Mouse (Mus musculus): ENCODE measurements around the gene Cacna1e.
A peak's percentile ranks its signal among the peaks of the same experiment; 100 is the strongest.

The Cacna1e gene

DNA sequence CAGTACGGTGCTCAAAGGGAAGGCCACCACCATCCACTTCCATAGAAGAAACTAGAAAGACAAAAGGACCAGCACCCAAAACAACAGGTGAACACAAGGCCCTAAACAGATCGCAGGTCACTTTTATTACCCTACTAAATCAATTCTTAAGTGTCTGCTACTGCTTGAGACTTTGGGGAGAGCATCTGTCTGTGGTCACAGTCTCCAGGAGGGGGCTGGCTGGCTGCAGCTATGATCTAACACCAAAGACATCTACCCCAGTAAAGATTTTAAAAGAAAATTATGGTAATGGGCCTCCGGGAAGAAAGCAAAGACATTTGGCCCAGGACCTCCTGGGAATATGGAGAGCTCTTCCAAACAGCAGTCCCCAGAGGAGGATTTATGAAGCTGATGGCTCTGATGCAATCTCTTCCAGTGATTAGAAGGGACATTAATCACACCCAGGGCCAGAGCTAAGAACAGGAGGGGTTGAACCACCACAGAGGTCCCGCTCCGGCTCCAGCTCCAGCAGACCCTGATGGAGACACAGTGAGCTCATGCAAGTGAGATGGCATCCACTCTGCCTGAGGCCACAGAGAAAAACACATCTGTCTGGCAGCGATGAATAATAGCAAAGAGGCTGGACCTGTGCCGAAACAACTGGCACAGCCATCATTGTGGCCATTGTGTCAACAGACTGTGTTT is 178.3 kb downstream of the Cacna1e start:
- DNase-seq = peak in 1 of 2 experiments; percentile 15

DNA sequence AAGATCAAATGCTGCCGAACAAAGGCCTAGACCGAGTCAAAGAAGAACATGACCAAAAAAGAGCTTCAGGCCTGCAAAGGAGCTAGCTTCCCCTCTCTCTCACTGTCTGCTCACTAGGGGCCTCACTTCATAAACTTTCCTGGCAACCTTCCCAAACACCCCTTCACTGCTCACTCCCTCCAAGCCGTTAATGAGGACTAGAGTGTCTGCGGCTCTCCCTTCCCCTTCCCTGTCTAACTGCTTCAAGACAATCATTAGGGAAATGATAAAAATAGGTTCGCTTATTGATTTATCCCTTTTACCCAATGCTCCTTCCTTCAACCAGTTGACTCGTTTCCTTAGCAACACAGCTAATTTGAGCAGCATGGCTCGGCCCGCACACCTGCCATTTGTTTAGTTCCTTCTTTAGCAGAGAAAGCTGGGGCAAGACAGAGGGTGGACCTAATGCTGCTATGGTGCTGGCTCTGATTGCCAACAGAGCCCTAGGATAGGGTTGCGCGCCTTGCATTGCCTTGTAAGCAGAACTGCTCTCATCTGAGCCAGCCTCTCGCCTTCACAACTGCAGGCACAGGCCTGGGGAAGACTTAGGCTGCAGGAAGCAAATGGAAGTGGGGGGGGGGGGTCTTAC is 179.6 kb downstream of the Cacna1e start:
- DNase-seq = no peak

DNA sequence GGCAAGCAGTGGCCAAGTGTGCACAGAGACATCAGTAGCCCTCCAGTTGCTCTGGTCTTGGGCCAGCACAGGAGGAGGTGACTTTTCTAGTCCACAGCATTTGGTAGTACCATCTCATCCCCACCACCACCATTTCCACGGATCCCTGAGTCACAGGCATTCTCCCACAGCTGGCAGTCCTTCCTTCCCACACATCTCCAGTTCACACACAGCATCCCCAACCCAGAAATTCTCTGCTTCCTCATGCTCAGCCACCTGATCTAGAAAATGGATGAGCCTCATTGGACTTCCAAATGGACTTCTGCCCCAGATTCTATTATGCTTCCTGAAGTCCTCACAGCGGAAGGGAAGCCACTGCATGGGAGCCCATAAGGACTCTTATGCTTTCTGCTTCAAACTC is 181.7 kb downstream of the Cacna1e start:
- DNase-seq = no peak

DNA sequence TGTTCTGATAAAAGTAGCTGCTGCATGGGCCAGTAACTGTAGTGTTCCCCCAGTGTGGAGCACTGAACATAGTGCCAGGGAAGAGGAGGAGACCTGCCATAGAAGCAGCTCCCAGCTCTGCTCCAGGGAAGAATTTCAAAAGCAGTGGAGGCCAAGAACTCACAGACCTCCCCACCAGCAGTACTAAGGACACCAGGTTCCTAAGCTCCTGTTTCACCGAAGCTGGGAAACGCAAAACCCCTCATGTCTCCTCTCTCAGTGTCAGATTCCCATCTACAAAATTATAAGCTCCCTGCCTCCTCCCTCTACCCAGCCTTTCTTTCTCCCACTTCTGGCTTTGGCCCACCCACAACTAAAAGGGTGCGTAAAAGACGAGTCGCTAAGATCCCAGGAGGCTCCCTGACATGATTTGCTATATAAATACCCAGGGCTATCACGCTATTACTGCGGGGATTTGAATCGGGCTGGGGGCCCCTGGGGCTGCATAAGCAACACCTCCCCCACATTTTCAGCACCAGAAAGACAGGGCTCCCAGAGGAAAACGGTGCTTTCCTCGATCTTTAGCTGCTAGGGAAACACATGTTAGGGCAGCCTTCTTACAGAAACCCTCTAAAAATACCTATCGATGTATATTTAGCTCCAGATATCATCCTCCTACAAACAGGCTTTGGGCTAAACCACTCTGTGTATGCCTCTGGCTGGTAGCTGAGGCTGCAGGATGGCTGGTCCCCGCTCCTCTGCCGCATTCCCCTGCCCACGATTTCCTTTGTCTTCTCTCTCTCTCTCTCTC is 195.2 kb downstream of the Cacna1e start:
- DNase-seq = no peak

DNA sequence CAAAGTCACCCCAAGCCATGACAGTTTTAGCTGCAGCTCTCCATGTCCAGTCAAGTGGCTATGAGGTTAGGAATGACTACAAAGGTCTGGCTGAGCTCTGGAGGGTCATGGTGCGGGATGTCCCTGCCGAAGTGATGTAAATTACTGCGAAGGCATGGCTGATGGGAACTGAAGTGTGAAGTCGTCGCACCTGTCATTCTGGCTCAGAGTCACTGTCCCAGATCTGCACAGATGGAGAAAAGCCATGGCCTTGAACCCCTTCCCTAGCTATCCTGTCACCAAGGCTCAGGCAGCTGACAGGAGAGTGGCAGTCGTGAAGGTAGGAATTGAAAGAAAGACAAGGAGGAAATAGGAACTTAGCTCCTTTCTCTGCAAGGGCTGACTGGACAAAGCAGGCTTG is 197.4 kb downstream of the Cacna1e start:
- DNase-seq = no peak

DNA sequence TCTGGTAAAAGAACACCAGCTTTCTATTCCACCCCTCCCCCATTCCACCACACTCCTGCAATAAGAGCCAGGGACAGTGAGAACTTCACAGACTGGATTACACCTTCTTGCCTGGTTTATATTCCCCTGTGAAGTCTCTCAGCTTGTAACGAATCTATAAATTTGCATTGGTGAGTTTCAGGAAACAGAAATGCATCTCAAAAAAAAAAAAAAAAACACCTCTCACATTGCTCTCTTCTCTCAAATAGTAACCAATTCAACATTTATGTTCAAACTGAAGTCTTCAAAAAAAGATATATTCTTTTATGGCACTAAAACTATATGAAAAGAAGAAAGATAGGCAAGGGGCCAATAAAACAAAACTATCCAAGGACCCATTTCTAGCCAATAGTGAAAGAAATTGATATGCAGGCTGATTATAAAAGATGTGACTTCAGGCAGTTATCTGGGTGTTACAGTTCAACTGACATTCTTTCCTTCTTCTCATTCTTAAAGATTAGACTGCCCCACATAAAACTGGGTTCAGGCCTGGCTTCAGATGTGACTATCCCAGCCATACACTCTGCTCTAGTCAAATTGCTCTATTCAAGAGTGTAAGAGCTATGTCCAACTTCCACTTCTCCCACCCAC is 200.7 kb downstream of the Cacna1e start:
- no peak for DNase-seq

DNA sequence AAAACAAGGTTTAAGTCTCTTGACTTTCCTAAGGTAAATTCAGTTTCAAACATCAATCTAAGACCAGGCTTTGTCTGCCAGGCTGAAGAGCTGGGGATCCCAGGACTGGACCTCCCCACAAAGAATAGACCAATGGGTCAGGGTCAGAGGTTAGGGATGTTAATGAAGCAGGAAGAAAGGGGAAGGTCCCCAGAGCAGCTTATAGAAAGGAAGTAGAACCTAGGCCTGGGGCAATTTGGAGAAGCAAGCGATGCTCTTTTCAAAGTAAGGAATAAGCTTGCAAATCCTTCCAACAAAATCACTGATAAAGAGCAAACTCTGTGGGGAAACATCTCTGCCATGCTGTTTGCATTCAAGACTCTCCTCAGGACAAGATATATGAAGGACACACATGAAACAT is 205.3 kb downstream of the Cacna1e start:
- DNase-seq = no peak

DNA sequence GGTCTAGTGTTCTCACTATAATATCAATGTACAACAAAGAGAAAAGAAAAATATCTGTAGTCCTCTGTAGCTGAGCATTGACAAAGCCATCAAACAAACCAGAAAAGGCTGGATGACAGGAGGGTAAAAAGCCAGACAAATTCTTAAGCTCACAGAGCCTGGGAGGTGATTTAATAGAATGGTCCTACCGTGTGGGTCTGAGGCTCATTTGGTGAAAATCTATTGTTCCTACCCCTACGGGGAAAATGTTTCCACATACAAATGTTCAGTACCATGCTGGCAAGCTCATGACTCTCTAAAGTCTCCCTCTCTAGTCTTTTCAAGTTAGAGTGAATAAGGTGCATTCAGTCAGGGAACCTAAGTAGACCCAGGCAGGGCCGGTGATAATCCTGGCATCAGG is 206.2 kb downstream of the Cacna1e start:
- DNase-seq = no peak

DNA sequence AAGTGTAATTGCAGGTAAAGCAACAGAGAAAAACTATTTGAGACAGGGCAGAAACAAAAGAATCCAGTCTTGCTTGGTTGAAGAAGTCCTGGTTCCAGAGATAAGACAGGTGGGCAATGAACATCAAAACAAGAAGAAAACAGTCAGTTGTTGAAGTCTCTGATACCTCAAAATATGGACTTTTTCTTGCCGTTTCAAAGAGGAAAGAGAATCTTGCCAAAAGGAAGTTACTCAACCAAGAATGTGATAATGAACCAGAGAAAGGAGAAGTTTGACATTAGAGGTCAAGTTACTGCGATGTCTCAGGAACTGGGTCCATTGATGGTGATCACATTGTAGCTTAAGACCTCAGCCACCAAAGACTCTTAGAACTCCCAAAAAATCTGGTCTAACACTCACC is 206.6 kb downstream of the Cacna1e start:
- no peak for DNase-seq

DNA sequence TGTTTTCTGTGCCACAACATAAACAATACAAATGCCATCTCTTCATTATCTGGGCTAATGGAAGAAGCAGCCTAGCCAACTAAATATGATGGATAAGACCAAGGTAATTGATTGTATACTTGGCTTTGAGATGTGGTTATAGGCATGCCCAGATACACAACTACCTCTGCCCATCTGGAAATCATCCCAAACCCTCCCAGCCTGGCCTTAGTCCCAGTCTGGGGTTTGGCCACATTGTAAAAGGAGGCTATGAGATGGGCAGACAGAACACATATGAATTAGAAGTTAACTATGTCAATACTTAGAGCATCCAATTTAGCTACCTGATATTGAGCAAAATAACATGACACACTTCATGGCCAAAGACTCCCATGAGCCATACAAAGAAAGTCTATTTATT is 220.6 kb downstream of the Cacna1e start:
- no peak for DNase-seq

DNA sequence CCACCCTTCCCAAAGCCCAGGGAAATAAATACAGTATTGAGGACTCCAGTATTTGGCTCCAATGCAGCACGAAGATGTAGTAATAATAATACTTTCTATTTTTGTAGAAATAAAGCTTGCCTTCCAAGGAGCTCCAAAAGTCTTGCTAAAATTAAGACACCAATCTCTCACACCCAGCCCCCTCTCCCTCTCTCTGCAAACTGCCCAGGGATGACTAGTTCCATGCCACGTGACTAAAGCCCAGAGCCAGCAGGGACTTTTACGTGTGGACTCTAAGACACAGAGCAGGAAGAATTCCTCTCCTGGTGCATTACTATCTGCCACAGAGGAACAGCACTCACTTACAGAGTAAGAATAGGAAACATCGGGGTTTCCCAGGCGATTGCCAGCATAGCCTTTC is 222.3 kb downstream of the Cacna1e start:
- DNase-seq = no peak

DNA sequence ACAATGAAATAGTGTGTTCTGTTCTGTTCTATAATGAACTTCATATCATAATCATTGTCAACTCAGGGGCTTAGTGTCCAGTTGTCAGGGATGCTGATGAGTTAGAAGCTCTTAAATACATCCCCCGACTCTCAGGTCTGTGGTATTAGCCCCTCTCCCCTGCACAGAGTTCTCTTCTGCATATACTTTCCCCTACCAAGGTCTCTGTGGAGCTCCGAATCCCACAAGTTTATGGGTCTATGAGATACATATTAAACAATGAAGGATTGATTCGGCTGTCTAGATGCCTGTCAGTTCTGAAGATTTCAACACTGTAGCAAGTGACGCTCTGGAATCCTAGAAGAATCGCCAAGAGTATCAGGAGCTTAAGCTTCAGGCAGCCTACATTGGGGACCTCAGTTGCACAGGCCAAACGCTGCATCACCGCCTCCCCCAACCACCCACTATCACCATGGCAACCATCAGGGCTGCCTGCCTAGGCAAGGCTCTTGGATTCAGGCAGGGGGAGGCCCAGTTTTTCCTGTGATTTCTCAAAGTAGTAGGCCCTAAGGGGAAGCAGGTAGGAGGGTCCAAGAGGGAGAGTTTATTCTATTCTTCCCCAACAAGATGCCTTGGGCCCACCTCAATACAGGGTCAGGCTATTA is 223.0 kb downstream of the Cacna1e start:
- peak; percentile 4 to 10 for DNase-seq

DNA sequence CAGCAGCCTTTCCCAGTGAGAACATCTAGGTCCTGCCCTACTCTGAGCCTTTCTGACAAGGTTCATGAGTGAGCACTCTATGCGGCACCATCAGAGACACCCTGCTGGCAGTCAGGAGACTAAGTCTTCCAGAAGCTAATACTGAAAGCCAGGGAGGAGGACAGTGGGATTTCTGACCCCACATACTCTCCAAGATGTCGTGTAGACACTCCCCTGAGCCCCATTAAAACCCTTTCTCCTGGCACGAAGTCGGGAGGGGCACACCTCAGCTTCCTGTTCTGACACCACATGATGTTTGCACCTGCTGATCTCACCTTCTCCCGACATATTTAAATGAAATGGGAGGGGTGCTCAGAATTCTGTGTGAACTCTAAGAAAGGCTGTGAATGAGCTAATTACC is 226.9 kb downstream of the Cacna1e start:
- DNase-seq = no peak

DNA sequence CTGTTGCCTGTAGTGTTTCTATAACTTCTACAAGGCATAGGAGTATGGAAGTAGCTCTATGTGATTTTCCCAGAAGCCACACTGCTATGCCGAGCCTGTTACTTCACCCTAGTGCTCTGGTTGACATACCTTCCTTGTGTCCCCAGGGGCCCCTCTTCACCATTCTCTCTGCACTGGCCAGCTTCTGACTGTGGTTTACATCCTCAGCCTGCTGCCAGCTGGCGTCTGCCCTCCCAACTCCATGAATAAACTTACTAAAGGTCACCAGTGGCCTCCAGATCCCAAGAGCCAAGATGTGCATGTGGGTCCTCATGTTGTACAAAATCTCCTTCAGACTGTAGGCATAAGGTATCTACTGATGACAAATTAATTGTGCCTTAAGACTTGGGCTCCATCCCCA is 230.3 kb downstream of the Cacna1e start:
- no peak for DNase-seq

DNA sequence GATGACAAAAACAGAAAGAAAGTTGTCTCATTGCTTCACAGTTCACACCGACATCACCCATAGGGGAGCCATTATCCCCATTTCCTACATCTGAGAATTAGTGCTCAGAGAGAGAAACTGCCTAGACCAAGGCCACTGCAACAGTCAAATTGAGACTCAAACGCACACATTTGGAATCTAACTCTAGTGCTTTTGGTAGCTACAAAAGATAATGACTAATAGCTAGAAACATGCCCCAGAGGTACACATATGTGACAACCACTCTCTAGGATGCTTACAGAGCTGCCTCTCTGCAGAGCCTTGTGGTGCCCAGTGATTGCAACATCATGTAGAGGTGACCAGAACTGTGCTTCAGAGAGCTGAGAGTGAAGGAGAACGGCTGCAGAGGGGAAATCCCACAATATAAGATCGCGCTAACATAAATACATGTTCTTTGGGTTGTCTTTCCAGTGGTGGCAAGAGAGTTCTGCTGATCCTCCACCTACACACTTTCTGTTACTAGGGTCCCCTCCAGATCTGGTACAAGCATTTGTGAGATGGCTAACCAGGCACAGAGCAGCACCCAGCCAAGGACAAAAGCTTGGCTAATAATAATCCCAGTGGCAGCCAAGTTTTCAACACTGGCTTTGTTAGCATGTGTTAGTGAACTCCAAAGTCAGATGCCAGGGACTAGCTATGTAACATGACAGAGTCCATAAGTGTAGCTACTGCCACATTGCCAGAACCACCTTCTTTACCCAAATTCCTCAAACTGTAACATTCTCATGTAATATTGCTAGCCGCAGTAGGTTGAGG is 237.9 kb downstream of the Cacna1e start:
- no peak for DNase-seq

DNA sequence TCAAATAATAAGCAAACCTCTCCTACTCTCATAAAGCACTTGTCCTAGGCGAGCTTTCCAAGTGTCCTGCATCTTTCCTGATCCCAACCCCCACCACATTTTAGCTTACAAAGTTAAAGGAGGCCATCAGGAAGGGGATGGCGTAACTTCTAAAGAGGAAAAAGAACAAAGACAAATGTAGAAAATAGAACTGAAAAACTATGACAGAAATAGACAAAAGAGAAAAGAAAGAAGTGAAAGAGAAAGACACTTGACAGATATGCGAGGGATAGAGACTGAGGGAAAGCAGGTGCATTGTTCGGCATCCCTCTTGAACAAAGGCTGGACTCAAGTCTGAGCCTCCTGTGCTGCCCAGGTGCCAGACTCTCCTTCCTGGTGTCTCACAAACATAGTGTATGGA is 246.5 kb downstream of the Cacna1e start:
- no peak for DNase-seq

DNA sequence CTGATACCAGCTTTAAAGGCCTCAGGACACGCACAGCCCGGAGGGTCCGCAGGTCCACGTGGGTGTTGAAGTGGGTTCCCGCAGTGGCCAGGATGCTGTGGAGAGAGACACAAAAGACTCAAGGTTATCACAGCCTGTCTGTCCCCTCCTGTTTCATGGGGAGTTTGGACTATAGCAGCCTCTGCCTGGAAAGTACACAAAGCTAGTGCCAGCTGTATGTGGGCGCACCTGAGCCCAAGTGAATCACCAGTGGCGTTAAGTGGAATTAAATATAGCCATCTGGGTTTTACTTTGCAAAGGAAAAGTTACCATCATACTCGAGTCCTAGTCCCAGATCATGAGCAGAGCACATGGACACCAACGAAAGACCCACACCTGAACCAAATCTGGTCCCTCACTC is 248.5 kb downstream of the Cacna1e start:
- DNase-seq = no peak

DNA sequence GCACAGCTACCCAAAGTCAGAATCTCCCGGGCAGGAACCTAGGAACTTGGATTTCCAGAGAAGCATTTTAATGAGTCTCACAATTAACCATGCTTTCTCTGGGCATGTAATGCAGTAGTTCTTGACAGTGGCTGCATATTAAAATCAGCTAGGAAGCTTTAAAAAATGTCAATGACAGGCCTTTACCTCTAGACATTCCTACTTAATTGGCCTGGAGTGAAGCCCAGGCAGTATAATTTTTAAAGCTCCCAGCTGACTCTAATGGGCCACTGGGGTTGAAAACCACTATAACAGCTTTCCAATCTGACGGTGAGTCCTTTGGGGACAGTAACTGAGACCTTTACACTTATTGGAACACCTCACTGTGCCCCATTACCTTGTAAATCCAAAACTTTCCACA is 251.4 kb downstream of the Cacna1e start:
- DNase-seq = peak in 1 of 2 experiments; percentile 3

DNA sequence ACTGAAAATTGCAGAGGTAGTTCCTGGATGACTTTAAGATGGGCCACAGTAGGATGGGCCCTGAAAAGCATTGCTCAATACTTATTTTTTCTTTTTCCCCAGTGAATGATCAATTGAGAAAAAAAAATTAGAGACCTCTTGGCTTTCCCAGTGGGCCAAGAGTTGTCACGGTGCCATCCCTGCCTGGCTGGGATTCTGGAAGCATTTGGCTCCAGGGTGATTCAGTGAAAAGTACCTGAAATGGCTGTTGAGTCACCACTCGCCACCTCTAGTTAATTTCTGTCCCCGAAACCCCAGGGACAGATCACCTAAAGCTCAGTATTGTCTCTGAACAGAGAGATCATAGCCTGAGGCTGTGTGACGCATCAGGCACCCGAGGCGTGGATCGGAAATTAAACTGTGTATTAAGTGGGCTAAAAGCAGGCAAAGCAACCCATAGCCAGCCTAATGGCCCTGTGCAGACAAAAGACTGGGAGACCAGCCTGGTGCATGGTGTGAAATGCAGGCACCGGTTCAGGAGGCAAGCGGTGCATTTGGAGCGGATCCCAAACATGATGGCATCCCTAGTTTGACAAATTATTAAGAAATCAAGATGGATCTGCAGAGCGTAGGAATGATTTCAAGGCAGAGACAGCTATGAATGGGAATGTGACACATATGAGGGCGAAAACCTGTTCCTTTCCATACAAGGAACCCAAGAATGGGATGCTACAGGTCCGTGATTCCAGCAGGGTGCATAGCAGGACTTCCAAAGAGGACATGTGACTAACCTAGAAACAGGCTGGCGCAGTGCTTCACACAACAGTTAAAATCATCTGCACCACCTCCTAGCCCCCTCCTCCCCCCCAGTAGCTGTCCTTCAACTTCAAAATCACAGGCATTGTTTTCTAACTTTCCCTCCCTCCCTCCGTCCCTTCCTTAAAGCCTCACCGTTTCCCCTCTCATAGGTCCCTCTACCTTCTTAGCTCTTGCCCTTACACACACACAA is 261.3 kb downstream of the Cacna1e start:
- DNase-seq = no peak

DNA sequence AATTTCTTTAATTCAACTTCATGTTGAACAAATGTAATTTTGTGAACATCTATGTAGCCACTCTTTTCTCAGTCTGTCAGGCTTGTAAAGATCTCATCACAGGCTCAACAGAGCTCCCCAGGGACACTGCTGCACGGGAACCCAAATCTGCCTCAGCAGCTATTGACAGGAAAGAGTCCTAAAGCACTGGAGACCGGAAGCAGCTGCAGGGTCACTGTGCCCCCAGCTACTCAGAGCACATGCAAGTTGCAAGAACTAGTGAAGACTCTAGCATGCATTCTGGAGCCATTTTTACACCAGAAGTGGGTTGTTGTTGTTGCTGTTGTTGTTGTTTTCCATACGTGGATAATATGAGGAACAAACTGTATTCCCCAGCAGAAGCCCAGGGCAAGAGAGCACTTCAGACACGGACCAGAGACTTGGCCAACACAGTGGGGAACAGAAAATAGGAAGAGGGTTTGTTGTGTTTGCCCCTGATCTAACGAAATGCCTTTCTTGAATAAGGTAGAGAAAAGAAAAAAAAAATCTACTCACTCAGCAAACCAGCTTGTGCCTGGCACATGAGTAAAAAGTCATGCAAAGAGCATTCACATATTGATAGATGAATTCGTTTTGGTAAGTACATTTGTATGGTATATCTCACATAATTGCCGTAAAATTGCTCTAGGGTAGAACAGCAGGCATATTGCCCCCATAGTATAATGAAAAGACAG is 266.4 kb downstream of the Cacna1e start:
- peak in 1 of 2 experiments; percentile 4 for DNase-seq

All from kidney, postnatal 4 days (tissue).